Mouse (Mus musculus): ENCODE data around the gene Ap1g2.

DNA sequence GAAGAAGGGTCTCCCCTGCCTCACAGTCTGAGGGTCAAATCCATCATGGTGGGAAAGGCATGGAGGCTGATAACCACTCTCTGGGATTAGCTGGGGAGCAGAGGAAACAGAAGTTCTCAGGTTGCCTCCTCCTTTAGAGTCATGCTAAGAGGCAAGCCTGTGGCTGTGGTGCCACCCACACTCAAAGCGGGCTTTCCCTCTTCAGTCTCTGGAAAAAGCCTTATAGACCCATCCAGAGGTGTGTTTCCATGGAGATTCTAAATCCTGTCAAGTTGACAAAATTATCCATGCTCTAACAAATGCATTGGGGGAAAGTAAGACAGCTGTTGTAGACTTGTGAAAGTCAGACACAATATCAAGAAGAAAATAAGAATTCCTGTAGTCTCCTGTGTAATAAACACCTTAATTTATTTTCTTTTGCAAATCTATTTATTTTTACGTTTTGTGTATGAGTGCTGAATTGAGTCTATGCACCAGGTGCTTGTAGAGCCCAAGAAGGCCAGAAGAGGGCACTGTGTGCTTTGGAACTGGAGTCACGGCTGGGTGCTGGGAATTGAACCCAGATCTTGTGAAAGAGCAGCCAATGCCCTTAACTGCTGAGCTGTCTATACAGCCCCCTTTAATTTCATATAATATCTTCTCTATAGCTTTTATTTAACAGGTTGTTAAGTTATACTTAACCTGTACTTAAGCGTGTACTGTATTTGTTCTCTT, 13.2 kb upstream of the Ap1g2 start:
- 0 out of 2 replicates have a peak, but pooled peaks have one; percentile 17 for TF ChIP-seq CTCF (IDR thresholded peaks at IDR 0.05; ENCODE audit: extremely low read depth, insufficient read depth, low read length)
- TF ChIP-seq POLR2A (IDR thresholded peaks at IDR 0.05; ENCODE audit: extremely low read depth, insufficient read depth, low read length): no peak
